Mouse (Mus musculus): ENCODE results near the gene Rpl39.

The Rpl39 gene

GRCm38 (mm10) chrX:37068766-37069165, 16.4 kb downstream of the Rpl39 start:
- intact Hi-C loops (cut with DNase I) = no loop called here

DNA sequence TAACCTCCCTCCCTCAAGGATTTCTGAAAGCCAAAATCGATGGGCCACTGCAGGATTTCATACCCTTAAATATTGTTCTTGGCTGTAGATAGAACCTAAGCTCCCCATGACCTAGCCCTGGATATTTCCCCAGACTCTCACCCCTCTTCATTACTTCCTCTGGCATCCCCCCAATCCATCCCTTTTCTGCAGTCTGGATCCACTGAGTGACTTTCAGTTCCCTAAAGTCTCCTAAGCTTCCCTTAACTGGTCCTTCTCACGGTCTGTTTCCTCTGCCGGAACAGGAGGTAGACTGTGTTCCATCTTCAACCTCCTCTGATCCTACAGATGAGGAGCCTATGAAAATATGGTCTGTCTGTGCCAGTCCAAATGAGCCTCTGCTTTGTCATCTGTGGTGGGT, 17.9 kb downstream of the Rpl39 start:
- intact Hi-C loops (cut with DNase I) = no loop called here

DNA sequence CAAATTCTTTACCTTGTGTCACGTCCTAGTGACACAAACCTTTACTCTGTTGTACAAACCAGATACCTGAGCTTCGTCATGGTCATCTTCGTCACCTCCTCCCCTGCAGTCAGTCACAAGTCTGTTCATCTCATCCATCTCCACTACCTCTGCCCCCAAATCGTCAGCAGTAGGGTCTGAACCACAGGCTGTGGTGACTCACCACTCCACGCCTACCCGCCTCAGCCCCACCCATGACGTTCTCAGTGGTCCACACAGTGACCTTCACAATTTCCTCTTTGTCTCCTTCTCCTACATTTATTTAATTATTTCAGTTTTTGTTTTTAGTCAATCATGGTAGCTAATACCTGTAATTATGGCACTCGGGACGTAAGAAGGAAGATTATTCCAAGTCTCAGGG, 21.3 kb downstream of the Rpl39 start:
- intact Hi-C loops (cut with DNase I) = no loop called here

DNA sequence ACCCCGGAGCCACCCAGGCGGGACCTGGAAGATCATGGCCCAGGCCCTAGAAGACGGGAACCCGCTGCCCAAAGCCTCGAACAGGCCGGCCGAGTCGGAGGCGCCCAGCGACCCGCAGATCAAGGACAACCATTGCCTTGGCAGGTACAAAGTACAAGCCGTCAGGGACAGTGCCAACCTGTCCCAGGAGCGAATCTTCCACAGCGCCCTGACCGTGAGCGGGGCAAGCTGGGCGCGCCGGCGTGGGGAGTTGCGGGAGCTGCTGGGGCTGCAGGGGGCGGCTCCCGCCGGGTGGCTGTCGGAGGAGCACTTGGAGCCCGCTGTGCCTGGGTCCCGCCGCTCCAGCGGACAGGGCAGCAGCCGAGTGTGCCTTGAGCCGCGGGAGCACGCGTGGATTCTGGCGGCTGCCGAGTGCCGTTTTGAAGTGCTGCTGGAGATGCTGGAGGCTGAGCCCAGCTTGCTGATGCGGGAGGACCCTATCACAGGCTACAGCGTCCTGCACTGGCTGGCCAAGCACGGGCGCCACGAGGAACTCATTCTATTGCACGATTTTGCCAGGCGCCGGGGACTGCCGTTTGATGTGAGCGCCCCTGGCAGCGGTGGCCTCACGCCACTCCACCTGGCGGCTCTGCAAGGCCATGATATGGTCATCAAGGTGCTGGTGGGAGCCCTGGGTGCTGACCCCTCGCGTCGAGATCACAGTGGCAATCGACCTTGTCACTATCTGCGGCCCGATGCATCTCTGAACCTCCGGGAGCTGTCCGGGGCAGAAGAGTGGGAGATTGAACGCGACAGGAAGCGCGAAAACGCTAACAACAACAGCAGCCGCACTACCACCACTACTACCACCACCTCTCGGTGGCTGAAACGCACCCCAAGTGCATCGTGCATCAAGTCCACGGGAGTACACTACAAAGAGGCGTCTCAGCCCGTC, 36.0 kb downstream of the Rpl39 start:
- intact Hi-C loops (cut with DNase I) = no loop called here

DNA sequence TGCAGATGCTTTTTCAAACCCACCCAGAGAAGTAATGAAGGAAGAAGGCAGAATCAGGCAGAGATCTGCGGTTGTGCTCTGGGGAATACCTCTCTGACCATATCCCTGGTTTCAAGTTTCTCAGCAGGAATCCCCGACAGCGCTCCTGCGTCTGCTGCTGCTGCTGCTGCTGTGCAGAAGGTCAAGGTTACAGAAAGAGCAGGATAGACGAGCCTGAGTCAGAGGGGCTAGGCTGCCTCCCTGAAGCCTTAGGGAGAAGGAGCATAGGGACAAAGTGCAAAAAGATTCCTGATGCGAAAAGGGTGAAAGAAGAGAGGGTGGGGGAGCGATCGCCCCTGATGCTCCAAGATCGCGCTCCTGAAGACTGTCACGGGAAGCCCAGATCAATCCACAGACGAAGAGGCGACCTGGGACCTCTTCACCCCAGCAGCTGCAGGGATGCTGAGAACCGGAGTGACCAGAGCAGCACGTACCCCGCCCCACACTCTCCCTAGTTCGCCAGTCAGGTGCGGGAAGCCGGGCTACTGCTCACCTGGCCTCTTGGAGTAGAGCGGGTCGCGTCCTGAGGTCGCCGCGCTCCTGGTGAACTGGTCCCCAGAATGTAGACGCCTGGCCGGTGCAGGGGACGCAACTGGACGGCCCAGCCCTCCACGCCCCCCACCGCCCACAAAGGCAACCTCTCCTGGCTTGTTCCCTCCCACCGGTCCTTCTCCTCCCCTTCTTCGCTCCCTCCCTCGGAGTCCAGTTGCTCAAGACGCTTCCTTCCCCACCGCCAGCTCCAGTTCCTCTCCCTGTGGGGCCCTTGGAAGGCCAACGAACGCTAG, 36.9 kb downstream of the Rpl39 start, which contains the start of gene Sowahd:
TSS of gene Sowahd (plus strand) at position 780 of the 824 bp plus-strand sequence.
- intact Hi-C loops (cut with DNase I) = no loop called here

GRCm38 (mm10) chrX:37042726-37043125, 42.5 kb downstream of the Rpl39 start:
- intact Hi-C loops (cut with DNase I) = no loop called here
